Mouse (Mus musculus) ES-Bruce4 (cell line): ENCODE data around the gene Csf3r.

ENCODE experiments used
- CTCF ChIP-seq: IDR thresholded peaks from one replicate; pipeline ENCODE4 v1.8.1; 2011; ENCODE audit warnings: low read depth, low read length
- EP300 ChIP-seq: IDR thresholded peaks from 2 replicates; pipeline ENCODE4 v1.6.1; 2011; ENCODE audit warnings: low read depth, low read length; ENCODE audit not compliant: insufficient read depth
- POLR2A ChIP-seq: IDR thresholded peaks from one replicate; pipeline ENCODE4 v1.8.1; 2011; ENCODE audit warnings: low read length; ENCODE audit not compliant: insufficient read depth

DNA sequence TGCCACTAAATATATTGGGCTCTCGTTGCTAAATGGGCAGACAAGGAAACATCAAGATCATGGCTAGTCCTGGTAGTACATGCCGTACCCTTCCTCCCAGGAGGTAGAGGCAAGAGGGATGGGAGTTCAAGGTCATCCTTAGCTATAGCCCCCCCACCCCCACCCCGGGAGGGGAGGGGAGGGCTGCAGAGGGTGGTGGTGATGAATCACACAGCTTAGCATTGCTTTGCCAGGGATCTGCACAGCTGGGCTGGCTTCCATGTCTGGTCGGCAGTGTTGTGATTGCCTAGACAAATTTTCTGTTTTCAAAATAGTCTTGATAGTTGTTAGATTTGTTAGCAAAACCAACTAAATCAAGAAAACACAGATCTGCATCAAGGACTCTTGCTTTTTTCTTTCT is 54.9 kb downstream of the Csf3r start:
- TF ChIP-seq EP300 (no peak), CTCF (no peak), POLR2A (no peak)
